Mouse (Mus musculus): ENCODE measurements at regions not wholly inside any gene's neighbourhood (a gene's known extent, or its start where the extent isn't known, plus 50 kb on each side); places are given as distances from the start of the nearest gene placed in this dataset.
A peak's percentile ranks its signal among the peaks of the same experiment; 100 is the strongest.

DNA sequence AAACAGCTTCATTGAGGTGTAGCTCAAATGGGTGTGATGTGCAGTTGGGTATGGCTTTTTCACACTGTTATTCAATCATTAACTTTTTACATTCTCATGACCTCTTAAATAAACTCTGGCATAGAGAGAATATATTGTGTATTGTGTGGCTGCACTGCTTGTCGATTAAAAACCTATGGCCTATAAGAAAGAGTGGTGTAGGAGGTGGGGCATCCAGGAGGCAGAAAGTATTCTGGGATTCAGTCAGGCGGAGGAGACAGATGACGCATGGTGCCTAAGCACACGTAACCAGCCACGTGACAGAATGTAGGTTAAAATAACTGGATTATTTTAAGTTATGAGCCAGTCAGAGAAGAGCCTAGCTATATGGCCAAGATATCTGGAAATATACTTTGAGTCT lies 78.2 kb upstream of the Slc16a7 start:
- no peak for DNase-seq (ENCODE audit: inconsistent ontology term)

GRCm38 (mm10) chr10:125488350-125488749 lies 99.1 kb upstream of the Slc16a7 start:
- DNase-seq (ENCODE audit: inconsistent ontology term) = peak; percentile 5

DNA sequence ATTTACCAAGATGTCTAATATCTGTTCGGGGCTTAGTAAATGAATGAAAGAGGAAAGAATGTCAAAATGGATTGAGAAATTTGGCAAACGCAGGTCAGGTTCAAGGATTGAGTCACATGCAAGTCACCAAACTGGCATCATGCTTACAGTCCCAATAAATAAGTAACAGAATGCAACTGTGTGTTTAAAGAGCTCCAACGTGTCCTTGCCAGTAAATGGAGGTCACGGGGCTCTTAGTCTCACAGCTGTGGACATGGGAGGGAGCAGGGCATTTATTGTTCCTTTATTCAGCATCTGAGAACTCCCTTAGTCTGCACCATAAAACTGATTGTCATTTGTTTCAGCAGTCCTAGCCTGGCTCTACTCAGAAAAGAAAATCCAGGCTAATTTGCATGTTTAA lies 101.1 kb upstream of the Slc16a7 start:
- DNase-seq (ENCODE audit: inconsistent ontology term) = peak; percentile 11

GRCm38 (mm10) chr10:125494489-125494888 lies 105.2 kb upstream of the Slc16a7 start:
- DNase-seq (ENCODE audit: inconsistent ontology term) = no peak

- DNase-seq (ENCODE audit: inconsistent ontology term) = peak; percentile 12
Measured at GRCm38 (mm10) chr10:125498347-125498746, 109.1 kb upstream of the Slc16a7 start.

- DNase-seq (ENCODE audit: inconsistent ontology term) = no peak
Measured at GRCm38 (mm10) chr10:125500338-125500737, 111.1 kb upstream of the Slc16a7 start.

GRCm38 (mm10) chr10:125515026-125515425 lies 125.8 kb upstream of the Slc16a7 start:
- no peak for DNase-seq (ENCODE audit: inconsistent ontology term)

GRCm38 (mm10) chr10:125530876-125531275 lies 141.6 kb upstream of the Slc16a7 start:
- DNase-seq (ENCODE audit: inconsistent ontology term) = no peak

DNA sequence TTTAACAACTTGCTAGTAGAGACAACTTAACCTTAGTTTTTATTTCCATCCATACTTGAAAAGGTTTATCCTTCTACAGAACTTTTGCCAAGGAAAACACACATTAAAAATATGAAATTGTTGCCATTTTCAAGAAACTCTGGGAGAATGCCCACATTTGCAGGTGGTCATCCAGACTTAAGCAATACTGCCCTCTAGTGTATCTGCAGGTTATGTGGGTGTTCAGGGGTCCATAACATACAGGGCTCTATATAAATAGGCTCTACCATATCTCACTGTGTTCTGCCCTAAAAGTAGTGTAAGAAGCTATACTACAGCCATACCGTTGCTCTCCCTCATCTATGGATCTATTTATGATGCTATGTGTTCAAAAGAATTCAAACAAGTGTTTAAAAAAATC lies 149.1 kb upstream of the Slc16a7 start:
- peak; percentile 25 for DNase-seq (ENCODE audit: inconsistent ontology term)

GRCm38 (mm10) chr10:125586489-125587147 lies 197.4 kb upstream of the Slc16a7 start:
- peak; percentile 55 for DNase-seq (ENCODE audit: inconsistent ontology term)

GRCm38 (mm10) chr10:125593006-125593405 lies 203.7 kb upstream of the Slc16a7 start:
- DNase-seq (ENCODE audit: inconsistent ontology term) = no peak

DNA sequence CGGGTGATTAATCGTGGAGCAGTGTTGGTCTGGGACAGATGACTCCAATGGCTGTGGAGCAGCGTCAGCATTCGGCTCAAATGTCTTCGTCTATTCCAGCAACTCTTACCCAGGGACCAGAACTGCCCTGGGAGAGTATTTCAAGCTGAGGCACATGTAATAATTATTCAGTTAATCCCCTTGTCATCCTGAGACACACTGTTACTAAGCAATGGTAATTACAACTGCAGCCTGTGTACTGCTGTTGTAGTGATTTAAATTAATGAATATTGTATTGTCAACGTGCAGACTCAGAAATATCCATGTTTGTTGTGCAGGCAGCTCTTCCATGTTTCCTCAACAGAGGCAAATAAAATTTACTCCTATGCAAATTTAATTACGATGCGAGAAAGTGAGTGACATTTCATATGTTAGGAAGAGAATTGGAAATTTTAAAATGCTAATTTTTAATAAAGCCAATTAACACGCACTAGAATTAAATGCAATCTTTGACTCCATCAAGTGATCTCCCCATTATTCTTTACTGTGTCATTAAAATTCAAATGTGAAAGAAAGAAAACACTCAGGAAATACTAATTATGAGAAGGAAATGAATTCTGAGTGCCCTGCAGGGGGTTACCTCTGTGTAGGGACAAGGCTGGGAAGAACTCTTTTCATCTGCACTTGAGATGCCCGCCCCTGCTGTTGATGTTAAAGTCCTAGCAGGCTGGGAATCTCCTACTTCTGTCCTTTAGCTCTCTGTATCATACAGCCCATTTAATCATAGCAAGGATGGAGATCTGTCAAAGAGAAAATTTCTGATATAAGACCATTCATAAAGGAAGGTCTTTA lies 218.7 kb upstream of the Slc16a7 start:
- DNase-seq (ENCODE audit: inconsistent ontology term) = no peak

GRCm38 (mm10) chr10:125610353-125610752 lies 221.1 kb upstream of the Slc16a7 start:
- no peak for DNase-seq (ENCODE audit: inconsistent ontology term)

DNA sequence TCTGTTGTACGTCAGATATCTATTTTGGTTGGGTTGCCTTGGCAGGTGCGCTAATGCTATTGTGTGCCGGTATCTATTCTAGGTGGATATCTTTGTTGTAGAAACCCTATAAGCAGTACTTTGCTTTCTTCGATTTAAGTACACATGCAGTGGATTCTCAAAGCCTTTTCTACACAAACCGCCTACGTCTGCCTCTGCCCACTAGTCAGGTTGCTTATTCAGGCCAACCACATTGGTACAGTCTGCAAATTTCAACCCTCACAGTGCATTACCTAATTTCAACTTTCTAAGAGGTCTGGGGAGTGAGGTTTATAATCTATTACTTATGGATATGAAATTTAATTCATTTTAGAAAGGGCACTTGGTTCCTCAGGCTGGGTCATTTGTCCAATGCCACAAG lies 223.5 kb upstream of the Slc16a7 start:
- DNase-seq (ENCODE audit: inconsistent ontology term) = no peak

DNA sequence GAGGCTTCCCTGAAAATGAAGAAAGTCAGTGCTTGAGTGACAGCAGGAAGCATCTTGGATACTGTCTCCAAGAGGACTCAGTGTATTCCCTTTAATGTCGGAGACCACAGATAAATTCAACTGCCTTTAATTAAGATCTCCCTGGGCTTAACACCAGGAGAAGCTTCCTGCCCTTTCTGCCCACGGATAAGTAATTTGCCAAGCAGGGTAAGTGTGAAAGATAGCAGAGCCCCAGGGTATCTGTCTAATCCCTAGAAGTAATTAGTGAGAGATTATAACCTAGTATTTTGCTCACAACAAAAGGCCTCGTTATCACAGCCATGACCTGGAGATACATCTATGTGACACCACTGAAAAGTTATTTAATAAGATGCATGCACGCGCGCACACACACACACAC lies 232.1 kb upstream of the Slc16a7 start:
- DNase-seq (ENCODE audit: inconsistent ontology term) = no peak

DNA sequence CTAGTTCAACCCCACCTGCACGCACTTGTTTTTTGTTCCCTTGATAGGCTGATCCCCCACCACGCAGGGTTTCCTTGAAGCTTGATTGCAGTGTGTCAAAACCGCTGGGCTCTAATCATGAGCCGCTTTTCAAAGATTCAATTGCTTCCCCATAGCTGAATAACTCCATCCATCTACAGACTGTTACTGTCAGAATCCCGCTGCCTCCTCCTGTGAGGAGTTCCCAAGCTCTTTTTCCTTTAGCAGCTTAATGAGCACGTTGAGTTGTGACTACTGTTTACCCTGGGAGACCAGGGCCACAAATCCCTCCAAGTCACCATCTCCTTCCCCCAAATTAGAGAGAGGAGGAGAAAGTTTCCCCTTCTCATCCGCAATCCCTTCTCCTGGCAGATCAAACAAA lies 234.6 kb upstream of the Slc16a7 start:
- DNase-seq (ENCODE audit: inconsistent ontology term) = no peak

DNA sequence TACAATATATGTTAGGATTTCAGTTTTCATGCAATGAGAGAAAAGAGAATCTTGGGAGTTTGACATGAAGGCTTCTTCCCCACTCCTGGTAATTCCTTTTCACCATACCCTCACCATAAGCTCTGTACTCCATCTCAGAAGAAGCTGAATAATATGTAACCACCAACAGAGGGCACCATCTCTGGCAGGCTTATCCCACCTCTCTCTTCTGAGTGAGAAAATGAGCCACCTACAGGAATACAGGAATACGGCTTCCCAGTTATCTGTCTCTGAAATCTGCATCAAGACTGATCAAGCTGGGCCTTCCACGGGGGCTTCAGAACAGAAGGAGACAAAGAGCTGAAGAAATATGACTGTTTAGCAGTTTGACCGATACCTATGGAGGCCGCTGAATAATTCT lies 278.6 kb upstream of the Slc16a7 start:
- DNase-seq (ENCODE audit: inconsistent ontology term) = no peak

DNA sequence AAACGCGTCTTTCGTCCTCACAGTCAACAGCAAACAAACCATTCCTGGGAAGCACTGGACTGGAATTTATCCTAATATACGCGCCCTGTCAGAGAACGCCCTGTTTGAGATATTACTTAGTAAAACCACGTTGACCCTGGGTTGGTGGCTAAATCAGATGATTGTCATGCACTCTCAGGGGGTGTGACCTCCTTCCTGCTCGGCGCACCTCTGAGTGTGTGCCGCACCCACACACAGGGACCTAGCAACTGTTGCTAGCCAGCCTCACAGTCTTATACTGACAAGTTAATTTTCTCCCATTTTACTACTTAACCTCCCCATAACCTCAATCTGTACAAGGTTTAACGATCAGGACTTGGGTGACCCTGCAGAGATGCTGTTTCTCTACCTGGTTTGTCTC lies 284.4 kb upstream of the Slc16a7 start:
- DNase-seq (ENCODE audit: inconsistent ontology term) = peak; percentile 44

GRCm38 (mm10) chr10:125679644-125680043 lies 286.3 kb upstream of the Lrig3 start:
- DNase-seq (ENCODE audit: inconsistent ontology term) = no peak

- no peak for DNase-seq (ENCODE audit: inconsistent ontology term)
Measured at GRCm38 (mm10) chr10:125685130-125685529, 280.8 kb upstream of the Lrig3 start.

GRCm38 (mm10) chr10:125693505-125693904 lies 272.5 kb upstream of the Lrig3 start:
- peak; percentile 43 for DNase-seq (ENCODE audit: inconsistent ontology term)

GRCm38 (mm10) chr10:125696159-125696558 lies 269.8 kb upstream of the Lrig3 start:
- no peak for DNase-seq (ENCODE audit: inconsistent ontology term)

DNA sequence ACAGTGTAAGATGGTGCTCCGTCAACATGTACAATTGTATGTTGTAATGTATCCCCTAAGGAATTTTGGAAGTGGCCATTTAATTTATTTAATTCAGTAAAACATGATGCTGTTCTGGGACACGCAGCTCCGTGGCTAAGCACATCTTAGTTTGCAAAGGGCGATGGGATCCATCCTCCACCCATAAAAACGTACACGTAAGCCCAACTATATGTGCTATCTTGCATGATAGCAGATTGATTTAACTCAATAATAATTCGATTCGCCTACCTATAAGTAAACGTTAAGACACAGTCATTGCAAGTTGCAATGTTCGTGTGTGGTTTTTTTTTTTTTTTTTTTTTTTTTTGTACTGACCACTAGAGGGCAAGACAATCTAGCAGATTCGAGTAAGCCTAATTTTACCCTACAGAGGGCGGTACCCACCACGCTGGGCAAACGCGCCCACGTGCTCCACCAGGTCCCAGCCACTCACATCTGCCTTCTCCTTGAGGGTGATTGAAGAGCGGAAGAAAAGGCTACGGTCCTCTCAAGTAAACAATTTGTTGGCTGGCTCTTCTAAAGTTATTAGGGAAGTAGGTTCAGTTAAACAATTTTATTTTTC lies 240.8 kb upstream of the Lrig3 start:
- DNase-seq (ENCODE audit: inconsistent ontology term) = peak; percentile 51
